Mouse (Mus musculus) heart, adult 2 months (tissue): ENCODE data around the gene Lmntd1. TPM values are rescaled to one million over a fixed set of nuclear protein-coding genes. Genes with fewer than 3 reads are reported as not detected.

Source experiments
- DNase-seq, 2 experiments: peaks; one replicate each; pipeline ENCODE4 v3.0.0; 2021
- H3K27ac ChIP-seq: fragments of 200-600 bp; 2 replicates; pipeline ENCODE4 v1.8.1; 2022
- H3K27me3 ChIP-seq: fragments of 200-500 bp; 2 replicates; pipeline ENCODE4 v1.6.1; 2012; ENCODE audit warnings: mild to moderate bottlenecking, low read length, inconsistent platforms, mixed read lengths; ENCODE audit not compliant: control insufficient read depth, insufficient read depth
- H3K36me3 ChIP-seq: fragments of 200-500 bp; 2 replicates; pipeline ENCODE4 v1.6.1; 2012; ENCODE audit warnings: low read length, inconsistent platforms; ENCODE audit not compliant: control insufficient read depth, insufficient read depth
- H3K4me1 ChIP-seq: fragments of 200-500 bp; 2 replicates; pipeline ENCODE4 v1.6.1; 2011; ENCODE audit warnings: low read length; ENCODE audit not compliant: control insufficient read depth, insufficient read depth
- H3K4me3 ChIP-seq: fragments of 200-600 bp; 2 replicates; pipeline ENCODE4 v1.8.1; 2022
- H3K79me2 ChIP-seq: fragments of 200-500 bp; replicated peaks from 2 replicates; pipeline ENCODE4 v1.6.1; 2012; ENCODE audit warnings: mild to moderate bottlenecking, inconsistent platforms, low read length, moderate library complexity, mixed read lengths; ENCODE audit not compliant: control insufficient read depth, insufficient read depth
- H3K9ac ChIP-seq: fragments of 200-500 bp; 2 replicates; pipeline ENCODE4 v1.6.1; 2012; ENCODE audit warnings: low read depth, mild to moderate bottlenecking, control low read depth, inconsistent platforms, low read length, mixed read lengths
- CTCF ChIP-seq: fragments of 200-600 bp; IDR thresholded peaks from 2 replicates; pipeline ENCODE4 v1.8.1; 2022; ENCODE audit warnings: antibody characterized with exemption, mild to moderate bottlenecking, moderate library complexity
- EP300 ChIP-seq: fragments of 200-500 bp; IDR thresholded peaks from 2 replicates; pipeline ENCODE4 v1.6.1; 2011; ENCODE audit warnings: low read depth, low read length, control low read depth; ENCODE audit not compliant: insufficient read depth
- POLR2A ChIP-seq: fragments of 200-500 bp; IDR thresholded peaks from 2 replicates; pipeline ENCODE4 v1.6.1; 2011; ENCODE audit warnings: mild to moderate bottlenecking, low read depth, low read length, control low read depth; ENCODE audit not compliant: insufficient read depth
- WGBS: fragments of 180-500 bp; shearing (Covaris S2); methylation state at CpG from one replicate; pipeline ENCODE4 v1.1.7; 2018; 5-methylcytosine and 5-hydroxymethylcytosine counted together
- intact Hi-C: fragments of 180-260 bp; cut with DNase I; formaldehyde crosslinking; loops from one replicate; pipeline ENCODE4 v1.15.1; 2025
- polyA plus RNA-seq: library from polyadenylated mRNA; depleted of rRNA; stranded (reverse); fragments of >200 nt; gene quantifications from 2 replicates; pipeline ENCODE4 v1.2.3, GENCODE M21; 2012
- total RNA-seq, 2 experiments: library from RNA; stranded (reverse); gene quantifications; 2 replicates each; pipeline ENCODE4 v1.2.3; 2021

The Lmntd1 gene
- total and polyA plus RNA-seq, 3 experiments: 2.0 to 6.7 (median 2.2) TPM

GRCm38 (mm10) chr6:145366488-145366887, 247.6 kb downstream of the Lmntd1 start:
- no peak overlapping the region for H3K9ac ChIP-seq
- H3K79me2 ChIP-seq: no peaks in the 10 kb centered on the region
- H3K36me3 ChIP-seq: no peaks in the 10 kb centered on the region
- H3K27ac ChIP-seq: no peak overlapping the region
- H3K27me3 ChIP-seq: no peaks in the 10 kb centered on the region
- H3K4me3 ChIP-seq: no peak overlapping the region
- intact Hi-C loops: no loop called here
- WGBS: 85% methylated on average over 11 of the region's 11 CpGs
- H3K4me1 ChIP-seq: peaks cover 2% of the 10 kb centered on the region
- peak in 1 of 2 experiments; percentile 22 for DNase-seq
- TF ChIP-seq EP300 (no peak), CTCF (no peak)

GRCm38 (mm10) chr6:145363698-145364097, 250.4 kb downstream of the Lmntd1 start:
- H3K36me3 ChIP-seq: no peaks in the 10 kb centered on the region
- H3K4me1 ChIP-seq: no peaks in the 10 kb centered on the region
- intact Hi-C loops: loop anchor here (5.0 kb wide), 2 partner anchors 429 to 459 kb away; no protein-coding TSS in a partner anchor
- no peak for DNase-seq
- no peaks in the 10 kb centered on the region for H3K79me2 ChIP-seq
- no peak overlapping the region for H3K4me3 ChIP-seq
- no peak overlapping the region for H3K9ac ChIP-seq
- no peak overlapping the region for H3K27ac ChIP-seq
- TF ChIP-seq CTCF: no peak
- TF ChIP-seq EP300: no peak
- TF ChIP-seq POLR2A: no peak
- 62% methylated on average over 7 of the region's 7 CpGs for WGBS
- H3K27me3 ChIP-seq: no peaks in the 10 kb centered on the region

GRCm38 (mm10) chr6:145361109-145361694, 252.9 kb downstream of the Lmntd1 start:
- no peak overlapping the region for H3K27ac ChIP-seq
- no peaks in the 10 kb centered on the region for H3K27me3 ChIP-seq
- no peaks in the 10 kb centered on the region for H3K4me1 ChIP-seq
- TF ChIP-seq POLR2A (no peak), CTCF (no peak), EP300 (no peak)
- intact Hi-C loops: loop anchor here (5.0 kb wide), 2 partner anchors 431 to 461 kb away; no protein-coding TSS in a partner anchor
- 83% methylated on average over 12 of the region's 12 CpGs for WGBS
- no peak overlapping the region for H3K4me3 ChIP-seq
- no peaks in the 10 kb centered on the region for H3K36me3 ChIP-seq
- DNase-seq: no peak
- no peaks in the 10 kb centered on the region for H3K79me2 ChIP-seq
- H3K9ac ChIP-seq: no peak overlapping the region

DNA sequence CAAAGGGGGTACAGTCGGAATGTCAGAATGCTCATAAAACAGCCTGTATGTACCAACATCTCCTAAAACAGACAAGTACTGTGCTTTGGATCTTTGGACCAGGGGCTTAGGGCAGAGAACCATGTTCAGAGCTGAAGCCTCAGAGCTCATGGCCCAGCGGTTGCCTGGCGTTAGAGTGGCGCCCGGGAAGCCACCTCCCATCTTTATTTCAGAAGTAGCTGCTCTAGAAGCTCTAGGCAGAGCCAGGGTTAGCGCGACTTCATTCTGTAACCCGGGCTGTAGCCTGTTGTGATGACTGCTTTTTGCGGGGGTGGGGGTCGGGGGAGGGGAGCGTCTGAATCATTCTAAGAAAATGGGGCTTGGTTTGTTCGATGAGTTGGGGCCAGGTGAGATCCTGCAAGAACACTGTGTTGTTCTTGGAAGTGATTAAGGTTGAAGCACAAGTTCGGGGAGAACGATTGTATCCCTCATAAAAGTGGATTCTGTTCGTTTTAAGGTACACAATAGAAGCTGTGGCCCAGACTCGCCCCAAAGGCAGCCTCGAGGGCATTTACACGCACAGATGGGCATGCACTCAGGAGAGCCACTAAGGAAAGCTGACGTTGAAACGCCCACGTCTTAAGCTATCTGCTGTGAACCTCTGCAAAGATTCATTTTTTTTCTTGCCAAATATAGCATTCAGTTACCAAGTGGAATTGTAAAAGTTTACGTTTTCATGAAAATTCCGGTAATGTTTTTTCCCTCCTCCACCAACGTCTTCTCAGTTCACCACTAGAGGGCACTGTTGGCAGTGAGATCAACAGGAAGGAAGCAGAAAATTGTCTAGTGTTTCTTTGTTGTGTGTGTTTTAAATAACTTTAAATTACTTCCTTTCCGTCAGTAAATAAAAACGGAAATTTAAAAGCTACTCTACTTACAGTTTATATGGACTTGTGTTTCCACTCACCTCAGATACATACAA, 254.4 kb downstream of the Lmntd1 start:
- no peak for DNase-seq
- Histone ChIP-seq H3K36me3 (no peaks in the 10 kb centered on the region), H3K9ac (no peak overlapping the region), H3K4me1 (no peaks in the 10 kb centered on the region), H3K27me3 (no peaks in the 10 kb centered on the region), H3K27ac (no peak overlapping the region), H3K79me2 (no peaks in the 10 kb centered on the region), H3K4me3 (no peak overlapping the region)
- intact Hi-C loops: loop anchor here (5.0 kb wide), 2 partner anchors 433 to 463 kb away; no protein-coding TSS in a partner anchor
- TF ChIP-seq POLR2A (no peak), CTCF (peak; percentile 94)
- WGBS: 40% methylated on average over 26 of the region's 26 CpGs

DNA sequence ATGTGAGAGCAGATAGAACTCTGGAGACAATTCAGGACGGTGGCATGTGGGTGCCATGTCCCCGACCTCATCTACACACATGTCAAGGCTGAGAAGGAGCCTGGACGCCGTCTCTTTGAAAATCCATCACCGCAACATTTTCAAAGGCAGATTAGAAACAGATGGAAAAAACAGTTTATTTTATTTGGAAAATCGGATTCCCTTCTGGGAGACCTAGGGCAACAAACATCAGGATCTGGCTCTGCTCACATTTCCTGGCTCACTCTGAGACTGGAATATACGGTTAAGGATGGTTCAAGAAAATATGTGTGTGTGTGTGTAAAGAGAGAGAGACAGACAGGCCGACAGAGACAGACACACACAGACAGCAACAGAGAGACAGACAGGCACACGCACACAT, 256.1 kb downstream of the Lmntd1 start:
- TF ChIP-seq POLR2A: no peak
- TF ChIP-seq CTCF: no peak
- TF ChIP-seq EP300: no peak
- Histone ChIP-seq H3K36me3 (no peaks in the 10 kb centered on the region), H3K4me3 (no peak overlapping the region), H3K4me1 (no peaks in the 10 kb centered on the region), H3K79me2 (no peaks in the 10 kb centered on the region), H3K27ac (no peak overlapping the region), H3K9ac (no peak overlapping the region), H3K27me3 (no peaks in the 10 kb centered on the region)
- 59% methylated on average over 9 of the region's 9 CpGs for WGBS
- intact Hi-C loops: no loop called here
- DNase-seq: no peak

GRCm38 (mm10) chr6:145353806-145354205, 260.3 kb downstream of the Lmntd1 start:
- Histone ChIP-seq H3K27ac (no peak overlapping the region), H3K4me1 (no peaks in the 10 kb centered on the region), H3K79me2 (no peaks in the 10 kb centered on the region), H3K9ac (no peak overlapping the region), H3K4me3 (no peak overlapping the region), H3K36me3 (no peaks in the 10 kb centered on the region), H3K27me3 (no peaks in the 10 kb centered on the region)
- TF ChIP-seq POLR2A: no peak
- no peak for TF ChIP-seq CTCF
- no peak for TF ChIP-seq EP300
- WGBS: 90% methylated on average over 5 of the region's 5 CpGs
- intact Hi-C loops: no loop called here
- no peak for DNase-seq
